Mouse (Mus musculus): ENCODE measurements around the gene Ckap4. TPM values are rescaled to one million over a fixed set of nuclear protein-coding genes. Genes with fewer than 3 reads are reported as not detected.

Gene Ckap4
- polyA plus RNA-seq, 1 experiment from 2014 or later: 23.3 TPM

DNA sequence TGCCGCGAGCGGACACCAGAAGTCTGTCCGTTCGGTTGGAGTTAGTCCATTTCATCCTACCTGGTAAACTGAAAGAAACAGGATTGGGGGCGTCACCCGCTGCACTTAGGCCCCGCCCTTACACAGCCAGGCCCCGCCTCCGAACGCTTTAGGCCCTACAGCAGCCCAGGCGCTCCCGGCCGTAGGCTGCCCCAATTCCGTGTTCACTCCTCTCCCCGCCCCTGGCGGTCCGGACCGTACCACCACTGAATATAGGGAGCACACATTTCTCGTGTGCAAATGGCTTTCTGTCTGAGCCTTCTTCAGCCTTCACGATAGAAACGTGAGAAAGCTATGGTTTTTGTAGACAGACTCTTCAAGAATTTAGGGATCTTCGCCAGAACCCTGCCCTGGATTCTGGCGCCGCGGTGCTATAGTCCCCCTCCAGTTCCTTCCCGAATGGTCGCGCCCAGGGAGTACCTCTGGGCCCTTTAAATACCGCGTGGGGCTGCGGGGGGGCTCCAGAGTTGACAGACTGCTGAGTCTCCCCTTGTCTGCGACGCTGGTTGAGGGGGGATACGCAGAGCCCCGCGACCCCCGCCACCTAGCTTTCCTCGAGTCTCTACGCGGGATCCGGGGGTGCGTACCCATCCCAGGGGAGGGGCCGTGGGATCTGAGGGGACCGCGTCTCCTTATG, 42.7 kb upstream of the Ckap4 start, which contains the start of gene Tcp11l2:
Gene Tcp11l2, plus strand, starts transcription at position 232 of the 676 bp plus-strand sequence.
- Histone ChIP-seq H3K4me1 (replicated peaks; ENCODE audit: control insufficient read depth, insufficient read depth, low read length) (no peaks in the 10 kb centered on the region), H3K27me3 (replicated peaks; ENCODE audit: control insufficient read depth, insufficient read depth, low read length) (no peaks in the 10 kb centered on the region), H3K9me3 (ENCODE audit: control insufficient read depth) (no peaks in the 10 kb centered on the region), H3K4me3 (ENCODE audit: low read depth, low read length) (peak within 1 kb of the TSS; percentile 78), H3K9ac (ENCODE audit: low read depth, low read length) (peak within 1 kb of the TSS; percentile 72), H3K36me3 (ENCODE audit: control insufficient read depth, insufficient read depth) (no peaks in the 10 kb centered on the region), H3K4me2 (replicated peaks; ENCODE audit: low read depth) (peak within 1 kb of the TSS; percentile 94), H3K27ac (ENCODE audit: low read depth, low read length) (peak within 1 kb of the TSS; percentile 51)
- WGBS: 1% methylated on average over 46 of the region's 46 CpGs
- 0 out of 2 replicates have a peak, but pooled peaks have one; percentile 34 for TF ChIP-seq CTCF (IDR thresholded peaks at IDR 0.05; ENCODE audit: low read depth)
- ATAC-seq: peak; percentile 99

DNA sequence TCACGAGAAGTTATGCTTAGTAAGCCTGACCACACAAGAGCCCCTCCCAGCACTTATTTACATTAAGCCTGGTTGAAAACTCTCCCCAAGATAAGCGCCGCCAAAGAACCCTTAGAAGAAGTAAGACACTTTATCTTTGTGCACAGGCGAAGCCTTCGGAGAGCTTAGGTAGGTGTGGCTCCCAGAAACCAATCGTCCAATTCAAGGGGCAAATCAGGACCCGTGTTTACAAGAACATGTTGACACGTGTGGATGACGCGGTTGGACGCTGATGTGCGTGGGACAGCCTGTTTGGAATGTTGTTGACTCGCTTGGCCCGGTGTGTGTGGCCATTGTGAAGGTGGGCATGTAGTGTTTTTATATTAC, 42.1 kb upstream of the Ckap4 start:
- ATAC-seq: peak; percentile 76
- H3K9ac ChIP-seq (ENCODE audit: low read depth, low read length): peak overlapping the region; percentile 72; the same call in 1 of the 2 replicates
- no peaks in the 10 kb centered on the region for H3K27me3 ChIP-seq (replicated peaks; ENCODE audit: control insufficient read depth, insufficient read depth, low read length)
- H3K4me2 ChIP-seq (replicated peaks; ENCODE audit: low read depth): peak overlapping the region; percentile 94
- H3K4me1 ChIP-seq (replicated peaks; ENCODE audit: control insufficient read depth, insufficient read depth, low read length): no peaks in the 10 kb centered on the region
- H3K4me3 ChIP-seq (ENCODE audit: low read depth, low read length): peak overlapping the region; percentile 78
- H3K36me3 ChIP-seq (ENCODE audit: control insufficient read depth, insufficient read depth): no peaks in the 10 kb centered on the region
- under 1% methylated on average over 14 of the region's 14 CpGs for WGBS
- H3K27ac ChIP-seq (ENCODE audit: low read depth, low read length): no peak overlapping the region; the same call in 1 of the 2 replicates
- H3K9me3 ChIP-seq (ENCODE audit: control insufficient read depth): no peaks in the 10 kb centered on the region
- no peak for TF ChIP-seq CTCF (IDR thresholded peaks at IDR 0.05; ENCODE audit: low read depth)

DNA sequence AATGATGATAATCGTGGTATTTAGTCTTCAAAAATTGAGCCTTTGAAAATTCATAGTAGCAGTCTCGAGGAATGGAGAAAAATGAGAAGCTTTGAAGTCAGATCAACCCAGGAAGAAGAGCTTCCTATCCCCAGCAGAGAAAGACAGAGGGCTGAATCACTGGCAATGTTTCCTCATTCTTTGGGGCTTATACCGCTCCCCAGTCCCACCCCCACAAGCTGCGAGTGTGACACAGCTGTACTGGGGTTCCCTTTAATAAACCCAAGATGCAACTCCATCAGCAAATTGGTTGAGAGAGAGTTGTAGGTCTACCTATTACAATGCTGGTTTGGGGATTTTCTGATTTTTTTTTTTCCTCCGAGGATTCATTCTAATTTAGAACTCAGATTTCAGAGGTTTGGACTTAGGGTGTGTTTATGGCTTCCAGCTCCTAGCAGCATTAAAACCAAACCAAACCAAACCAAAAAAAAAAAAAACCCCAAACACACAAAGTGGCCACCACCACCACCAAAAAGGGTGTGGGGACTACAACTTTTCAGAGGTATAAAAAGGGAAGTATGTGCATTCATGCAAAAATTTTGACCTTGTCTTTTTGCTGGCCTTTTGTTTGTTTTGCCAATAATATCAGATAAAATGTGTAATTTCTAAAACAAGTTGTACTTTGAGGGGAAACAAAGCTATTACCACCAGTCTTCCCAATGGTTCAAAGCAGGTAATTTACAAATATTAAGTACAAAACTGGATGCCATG, 40.0 kb upstream of the Ckap4 start:
- ATAC-seq: no peak
- WGBS: 67% methylated on average over 5 of the region's 5 CpGs

DNA sequence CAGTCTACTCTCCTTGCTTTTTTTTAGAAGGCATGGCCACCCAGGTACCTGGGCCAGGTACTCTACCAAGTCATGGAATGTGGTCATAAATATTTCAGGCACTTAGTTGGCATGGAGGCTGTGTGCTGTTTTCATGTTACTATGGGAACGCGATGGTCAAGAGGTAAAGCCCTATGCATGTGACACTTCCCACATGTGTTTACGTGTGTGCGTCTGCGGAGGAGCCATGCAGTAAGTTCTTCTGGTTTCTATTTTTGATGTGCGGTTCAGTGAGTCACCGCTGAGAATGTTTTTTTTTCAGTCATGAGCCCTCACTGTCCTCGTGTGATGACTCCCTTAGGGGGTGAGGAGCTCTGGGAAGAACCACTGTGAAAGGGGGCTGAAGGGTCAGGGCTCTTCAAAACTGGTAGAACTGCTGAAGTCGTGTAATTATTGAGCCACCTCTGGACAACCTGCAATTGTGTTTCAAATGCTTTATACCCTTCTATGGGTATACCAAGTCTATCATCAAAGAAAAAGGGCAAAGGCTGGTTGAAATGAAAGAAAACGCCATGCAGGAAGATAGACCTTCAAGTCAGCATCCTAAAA, 37.3 kb upstream of the Ckap4 start:
- H3K4me1 ChIP-seq (replicated peaks; ENCODE audit: control insufficient read depth, insufficient read depth, low read length): no peaks in the 10 kb centered on the region

More for the DNA sequence above, 40.0 kb upstream of the Ckap4 start:
- Histone ChIP-seq H3K4me2 (replicated peaks; ENCODE audit: low read depth) (no peak overlapping the region), H3K27ac (ENCODE audit: low read depth, low read length) (no peak overlapping the region), H3K36me3 (ENCODE audit: control insufficient read depth, insufficient read depth) (no peaks in the 10 kb centered on the region), H3K27me3 (replicated peaks; ENCODE audit: control insufficient read depth, insufficient read depth, low read length) (no peaks in the 10 kb centered on the region), H3K9me3 (ENCODE audit: control insufficient read depth) (no peaks in the 10 kb centered on the region), H3K9ac (ENCODE audit: low read depth, low read length) (no peak overlapping the region), H3K4me1 (replicated peaks; ENCODE audit: control insufficient read depth, insufficient read depth, low read length) (no peaks in the 10 kb centered on the region), H3K4me3 (ENCODE audit: low read depth, low read length) (no peak overlapping the region)
- TF ChIP-seq CTCF (IDR thresholded peaks at IDR 0.05; ENCODE audit: low read depth): no peak

DNA sequence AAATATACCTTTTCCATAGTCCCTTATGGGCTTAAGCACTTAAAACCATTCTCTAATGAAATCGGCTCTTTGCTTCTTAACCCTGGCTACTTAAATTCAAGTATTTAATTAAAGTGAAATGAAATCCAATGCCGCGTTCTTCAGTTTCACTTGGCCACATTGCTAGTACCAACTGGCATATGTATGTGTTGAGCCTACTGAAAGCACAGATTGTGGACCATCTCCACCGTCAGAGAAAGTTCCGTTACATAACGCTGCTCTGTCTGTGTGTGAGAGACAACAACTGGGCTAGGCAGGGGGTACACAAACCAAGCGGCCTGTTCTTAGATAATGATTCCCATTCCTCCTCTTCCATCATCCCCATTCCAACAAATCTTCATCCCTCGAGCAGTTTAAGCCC, 30.6 kb upstream of the Ckap4 start:
- Histone ChIP-seq H3K9ac (ENCODE audit: low read depth, low read length) (no peak overlapping the region), H3K4me2 (replicated peaks; ENCODE audit: low read depth) (no peak overlapping the region), H3K9me3 (ENCODE audit: control insufficient read depth) (no peaks in the 10 kb centered on the region), H3K4me1 (replicated peaks; ENCODE audit: control insufficient read depth, insufficient read depth, low read length) (no peaks in the 10 kb centered on the region), H3K36me3 (ENCODE audit: control insufficient read depth, insufficient read depth) (no peaks in the 10 kb centered on the region), H3K4me3 (ENCODE audit: low read depth, low read length) (no peak overlapping the region), H3K27me3 (replicated peaks; ENCODE audit: control insufficient read depth, insufficient read depth, low read length) (no peaks in the 10 kb centered on the region), H3K27ac (ENCODE audit: low read depth, low read length) (no peak overlapping the region)
- 85% methylated on average over 8 of the region's 8 CpGs for WGBS
- ATAC-seq: no peak
- TF ChIP-seq CTCF (IDR thresholded peaks at IDR 0.05; ENCODE audit: low read depth): no peak

More for the DNA sequence above, 37.3 kb upstream of the Ckap4 start:
- H3K27ac ChIP-seq (ENCODE audit: low read depth, low read length): no peak overlapping the region
- no peaks in the 10 kb centered on the region for H3K27me3 ChIP-seq (replicated peaks; ENCODE audit: control insufficient read depth, insufficient read depth, low read length)
- ATAC-seq: no peak
- WGBS: 77% methylated on average over 10 of the region's 10 CpGs
- H3K9ac ChIP-seq (ENCODE audit: low read depth, low read length): no peak overlapping the region
- no peak overlapping the region for H3K4me3 ChIP-seq (ENCODE audit: low read depth, low read length)
- no peaks in the 10 kb centered on the region for H3K9me3 ChIP-seq (ENCODE audit: control insufficient read depth)
- H3K36me3 ChIP-seq (ENCODE audit: control insufficient read depth, insufficient read depth): no peaks in the 10 kb centered on the region
- no peak overlapping the region for H3K4me2 ChIP-seq (replicated peaks; ENCODE audit: low read depth)
- no peak for TF ChIP-seq CTCF (IDR thresholded peaks at IDR 0.05; ENCODE audit: low read depth)
